Mouse (Mus musculus) CH12.LX (cell line): ENCODE data around the gene Rdm1. TPM values are rescaled to one million over a fixed set of nuclear protein-coding genes. Genes with fewer than 3 reads are reported as not detected.
A peak's percentile ranks its signal among the peaks of the same experiment; 100 is the strongest.

ENCODE experiments used
- DNase-seq: peaks from one replicate; pipeline ENCODE4 v3.0.0-alpha.2; 2013; ENCODE audit errors: extremely low read depth
- H3K27ac ChIP-seq: 2 replicates; pipeline ENCODE4 v1.5.1; 2012; ENCODE audit warnings: low read depth, mild to moderate bottlenecking, control low read depth, moderate library complexity; ENCODE audit not compliant: insufficient read depth
- H3K27me3 ChIP-seq: replicated peaks from 2 replicates; pipeline ENCODE3; 2012; ENCODE audit warnings: inconsistent platforms
- H3K36me3 ChIP-seq, 2 experiments: replicated peaks in 1 of 2; 2 replicates each; pipeline versions ENCODE3 to v1.6.1; 2012; ENCODE audit warnings: inconsistent platforms in 1 of 2, low read length in 1 of 2, mild to moderate bottlenecking in 1 of 2, mixed read lengths in 1 of 2, moderate library complexity in 1 of 2; ENCODE audit not compliant: control insufficient read depth in 1 of 2, insufficient read depth in 1 of 2
- H3K4me1 ChIP-seq, 2 experiments: 2 replicates each; pipeline ENCODE4 v1.6.1; 2012; ENCODE audit warnings: inconsistent platforms in 1 of 2, moderate library complexity in 1 of 2; ENCODE audit not compliant: insufficient read depth in 2 of 2, control insufficient read depth in 1 of 2
- H3K4me2 ChIP-seq: 2 replicates; pipeline ENCODE4 v1.6.1; 2012; ENCODE audit warnings: low read depth, mild to moderate bottlenecking, control low read depth; ENCODE audit not compliant: poor library complexity, insufficient read depth, severe bottlenecking
- H3K4me3 ChIP-seq, 3 experiments: fragments of 150-350 bp in 1 of 3; sonication (generic) in 1 of 3; replicated peaks in 1 of 3; 2 replicates each; pipeline versions ENCODE3 to v1.5.1; 2011 to 2012; ENCODE audit warnings: low read depth in 2 of 3, low read length in 2 of 3, mild to moderate bottlenecking in 2 of 3, moderate library complexity in 2 of 3, control low read depth in 1 of 3, improper control_type of control experiment in 1 of 3, inconsistent platforms in 1 of 3, mixed read lengths in 1 of 3; ENCODE audit not compliant: poor library complexity in 1 of 3
- H3K79me2 ChIP-seq: replicated peaks from 2 replicates; pipeline ENCODE4 v1.6.1; 2012; ENCODE audit warnings: mild to moderate bottlenecking, moderate library complexity; ENCODE audit not compliant: control insufficient read depth, poor library complexity, insufficient read depth, severe bottlenecking; ENCODE audit errors: extremely low read depth
- H3K9ac ChIP-seq: 2 replicates; pipeline ENCODE4 v1.6.1; 2012; ENCODE audit warnings: low read depth, mild to moderate bottlenecking, control low read depth, moderate library complexity; ENCODE audit not compliant: insufficient read depth
- H3K9me3 ChIP-seq: replicated peaks from 2 replicates; pipeline ENCODE3; 2012; ENCODE audit warnings: low read length, inconsistent platforms, mixed read lengths
- BHLHE40 ChIP-seq: IDR thresholded peaks from 2 replicates; pipeline ENCODE4 v1.6.1; 2011; ENCODE audit warnings: mild to moderate bottlenecking, low read depth, low read length, improper control_type of control experiment
- CHD1 ChIP-seq: IDR thresholded peaks from 2 replicates; pipeline ENCODE4 v1.6.1; 2012; ENCODE audit warnings: low read depth, low read length, improper control_type of control experiment, inconsistent platforms
- CHD2 ChIP-seq: IDR thresholded peaks from 2 replicates; pipeline ENCODE4 v1.6.1; 2011; ENCODE audit warnings: low read length, improper control_type of control experiment
- CTCF ChIP-seq, 2 experiments: IDR thresholded peaks in 1 of 2; conservative IDR thresholded peaks in 1 of 2; 2 replicates each; pipeline ENCODE4 v1.5.1; 2011 to 2012; ENCODE audit warnings: low read depth in 2 of 2, low read length in 2 of 2, improper control_type of control experiment in 1 of 2, inconsistent platforms in 1 of 2, mild to moderate bottlenecking in 1 of 2, moderate library complexity in 1 of 2
- E2F4 ChIP-seq: IDR thresholded peaks from 2 replicates; pipeline ENCODE4 v1.6.1; 2011; ENCODE audit warnings: low read depth, low read length, improper control_type of control experiment; ENCODE audit not compliant: insufficient replicate concordance
- ELF1 ChIP-seq: IDR thresholded peaks from 2 replicates; pipeline ENCODE4 v1.6.1; 2014; ENCODE audit warnings: low read depth, mild to moderate bottlenecking, inconsistent platforms, low read length, improper control_type of control experiment
- ETS1 ChIP-seq: conservative IDR thresholded peaks from 2 replicates; pipeline ENCODE4 v1.6.1; 2012; ENCODE audit warnings: low read depth, mild to moderate bottlenecking, inconsistent platforms, low read length, improper control_type of control experiment, moderate library complexity
- GABPA ChIP-seq: IDR thresholded peaks from 2 replicates; pipeline ENCODE4 v1.6.1; 2012; ENCODE audit warnings: low read depth, low read length, improper control_type of control experiment, inconsistent platforms; ENCODE audit not compliant: insufficient replicate concordance
- HCFC1 ChIP-seq: IDR thresholded peaks from 2 replicates; pipeline ENCODE4 v1.6.1; 2012; ENCODE audit warnings: low read depth, mild to moderate bottlenecking, inconsistent platforms, low read length, improper control_type of control experiment
- JUN ChIP-seq: IDR thresholded peaks from 2 replicates; pipeline ENCODE4 v1.6.1; 2011; ENCODE audit warnings: low read depth, mild to moderate bottlenecking, low read length, improper control_type of control experiment, moderate library complexity; ENCODE audit not compliant: insufficient read depth
- JUND ChIP-seq: conservative IDR thresholded peaks from 2 replicates; pipeline ENCODE4 v1.6.1; 2011; ENCODE audit warnings: low read depth, low read length, improper control_type of control experiment
- KAT2A ChIP-seq: IDR thresholded peaks from 2 replicates; pipeline ENCODE4 v1.6.1; 2012; ENCODE audit warnings: low read length, improper control_type of control experiment, inconsistent platforms; ENCODE audit not compliant: insufficient replicate concordance
- MAFK ChIP-seq: IDR thresholded peaks from 2 replicates; pipeline ENCODE4 v1.6.1; 2011; ENCODE audit warnings: low read length, improper control_type of control experiment; ENCODE audit not compliant: insufficient replicate concordance
- MAZ ChIP-seq: IDR thresholded peaks from 2 replicates; pipeline ENCODE4 v1.6.1; 2012; ENCODE audit warnings: low read depth, mild to moderate bottlenecking, inconsistent platforms, low read length, improper control_type of control experiment, moderate library complexity
- MEF2A ChIP-seq: IDR thresholded peaks from 2 replicates; pipeline ENCODE4 v1.6.1; 2014; ENCODE audit warnings: low read depth, mild to moderate bottlenecking, inconsistent platforms, low read length, improper control_type of control experiment, borderline replicate concordance
- NELFE ChIP-seq: IDR thresholded peaks from 2 replicates; pipeline ENCODE4 v1.6.1; 2011; ENCODE audit warnings: low read depth, low read length, improper control_type of control experiment
- NRF1 ChIP-seq: IDR thresholded peaks from 2 replicates; pipeline ENCODE4 v1.6.1; 2014; ENCODE audit warnings: low read depth, mild to moderate bottlenecking, inconsistent platforms, low read length, improper control_type of control experiment, moderate library complexity
- PAX5 ChIP-seq: IDR thresholded peaks from 2 replicates; pipeline ENCODE4 v1.6.1; 2012; ENCODE audit warnings: low read length, inconsistent platforms, mixed read lengths
- POLR2A ChIP-seq: IDR thresholded peaks from 2 replicates; pipeline ENCODE4 v1.6.1; 2011; ENCODE audit warnings: low read depth, mild to moderate bottlenecking, improper control_type of control experiment, low read length
- RAD21 ChIP-seq: IDR thresholded peaks from 2 replicates; pipeline ENCODE4 v1.6.1; 2011; ENCODE audit warnings: low read depth, mild to moderate bottlenecking, low read length, improper control_type of control experiment, moderate library complexity
- RCOR1 ChIP-seq: conservative IDR thresholded peaks from 2 replicates; pipeline ENCODE4 v1.6.1; 2012; ENCODE audit warnings: low read depth, mild to moderate bottlenecking, inconsistent platforms, low read length, improper control_type of control experiment
- SIN3A ChIP-seq: IDR thresholded peaks from 2 replicates; pipeline ENCODE4 v1.6.1; 2012; ENCODE audit warnings: low read length, improper control_type of control experiment, inconsistent platforms
- SMC3 ChIP-seq: IDR thresholded peaks from 2 replicates; pipeline ENCODE4 v1.6.1; 2011; ENCODE audit warnings: low read depth, low read length, improper control_type of control experiment
- TCF12 ChIP-seq: IDR thresholded peaks from 2 replicates; pipeline ENCODE4 v1.6.1; 2014; ENCODE audit warnings: low read depth, mild to moderate bottlenecking, inconsistent platforms, low read length, improper control_type of control experiment
- UBTF ChIP-seq: IDR thresholded peaks from 2 replicates; pipeline ENCODE4 v1.6.1; 2012; ENCODE audit warnings: low read depth, mild to moderate bottlenecking, inconsistent platforms, low read length, improper control_type of control experiment, moderate library complexity
- USF1 ChIP-seq: IDR thresholded peaks from 2 replicates; pipeline ENCODE4 v1.6.1; 2014; ENCODE audit warnings: low read depth, mild to moderate bottlenecking, inconsistent platforms, low read length, improper control_type of control experiment
- USF2 ChIP-seq: conservative IDR thresholded peaks from 2 replicates; pipeline ENCODE4 v1.6.1; 2011; ENCODE audit warnings: low read depth, low read length, improper control_type of control experiment
- ZMIZ1 ChIP-seq: IDR thresholded peaks from 2 replicates; pipeline ENCODE4 v1.6.1; 2012; ENCODE audit warnings: low read depth, mild to moderate bottlenecking, inconsistent platforms, low read length, improper control_type of control experiment
- ZNF384 ChIP-seq: IDR thresholded peaks from 2 replicates; pipeline ENCODE4 v1.6.1; 2012; ENCODE audit warnings: low read depth, low read length, improper control_type of control experiment, inconsistent platforms
- dilution Hi-C: fragments of 300-500 bp; cut with MboI; formaldehyde crosslinking; loops from 2 replicates; pipeline ENCODE4 v1.14.3; 2020; ENCODE audit warnings: low sequenced_read_pairs; ENCODE audit not compliant: extremely low pct_unique_long_range_greater_than_20kb, extremely low pct_ligation_motif_present
- in situ Hi-C: fragments of 300-500 bp; cut with MboI; formaldehyde crosslinking; loops from 3 replicates; pipeline ENCODE4 v1.14.3; 2019; ENCODE audit warnings: low sequenced_read_pairs, low pct_ligation_motif_present, low pct_unique_long_range_greater_than_20kb, mixed read lengths
- polyA plus RNA-seq: library from polyadenylated mRNA; unstranded; fragments of >175 nt; gene quantifications from 2 replicates; pipeline ENCODE4 v1.2.1, GENCODE M21; 2012; ENCODE audit warnings: low read depth; ENCODE audit not compliant: insufficient read length
- total RNA-seq, 2 experiments: library from RNA; depleted of rRNA; stranded (reverse); fragments of 300-350 nt in 1 of 2; fragments of >200 nt in 1 of 2; gene quantifications; 2 replicates each; pipeline ENCODE4 v1.2.3; 2012 to 2014

Rdm1 gene
- total and polyA plus RNA-seq, 3 experiments, result 9.6 to 28.5 (median 19.2) TPM

DNA sequence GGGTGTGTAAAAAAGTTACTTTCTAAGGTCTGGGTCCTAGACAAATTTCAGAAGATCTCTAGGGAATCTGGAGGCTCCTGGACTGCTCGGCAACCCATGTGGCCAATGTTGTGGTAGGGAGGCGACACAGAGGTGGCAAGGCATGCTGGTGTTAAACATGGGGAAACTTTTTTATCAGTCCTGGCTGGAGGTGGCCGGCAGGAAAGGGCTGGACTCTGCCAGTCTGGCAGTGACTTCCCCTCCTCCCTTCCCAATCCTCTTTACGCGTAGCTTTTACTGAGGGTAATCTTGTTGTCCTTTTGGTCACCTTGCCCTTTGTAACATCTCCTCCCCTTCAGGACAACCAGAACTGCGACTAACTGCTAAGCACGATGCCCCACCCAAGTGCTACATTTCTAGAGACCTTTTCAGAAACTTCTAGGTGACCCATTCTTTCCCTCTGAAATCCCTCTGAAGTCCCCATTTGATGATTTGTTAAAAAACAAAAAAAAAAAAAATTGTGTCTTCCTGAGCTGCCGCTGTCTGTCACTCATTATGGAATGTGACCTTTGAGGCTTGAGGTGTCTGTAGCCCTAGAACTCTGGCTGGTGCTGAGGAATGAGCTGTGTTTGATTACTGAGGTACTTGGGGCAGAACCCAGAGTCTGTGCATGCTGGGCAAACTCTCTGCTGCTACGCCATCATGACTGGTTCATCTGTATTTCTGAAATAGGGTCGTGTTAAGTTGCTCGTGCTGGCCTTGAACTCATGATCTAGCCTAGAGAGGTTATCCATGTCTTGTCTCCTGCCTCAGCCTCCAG is 36.4 kb downstream of the Rdm1 start:
- no peak overlapping the region for H3K27ac ChIP-seq
- in situ Hi-C loops, result loop anchor here (5.0 kb wide), 1 partner anchor 69 kb away; the partner anchor contains the start of gene Dhx8
- H3K4me1 ChIP-seq, result peaks cover 5 to 22% of the 10 kb centered on the region in 2 experiments; a peak in 3 of 4 replicates
- no peaks in the 10 kb centered on the region for H3K36me3 ChIP-seq
- H3K9me3 ChIP-seq, result no peaks in the 10 kb centered on the region
- DNase-seq, result no peak
- H3K79me2 ChIP-seq, result no peaks in the 10 kb centered on the region
- no peak overlapping the region for H3K4me3 ChIP-seq
- no peak overlapping the region for H3K4me2 ChIP-seq
- peaks cover 48% of the 10 kb centered on the region for H3K27me3 ChIP-seq
- dilution Hi-C loops, result no loop called here
- TF ChIP-seq MAFK (no peak), ZMIZ1 (no peak), CHD2 (no peak), PAX5 (no peak), MEF2A (no peak), RCOR1 (no peak), CTCF (conservative IDR thresholded peaks at IDR 0.05 in 1 of 2, IDR thresholded peaks at IDR 0.05 in 1 of 2; ENCODE audit: low read depth in 2 of 2, low read length in 2 of 2) (no peak), ETS1 (no peak), JUND (no peak), SIN3A (no peak), UBTF (no peak), USF2 (no peak), BHLHE40 (no peak), USF1 (no peak), KAT2A (no peak)
- H3K9ac ChIP-seq, result no peak overlapping the region

GRCm38 (mm10) chr11:101664825-101665635 is 38.0 kb downstream of the Rdm1 start, which contains the start of gene Arl4d:
Arl4d (plus strand) TSS chr11:101665541.
- H3K4me3 ChIP-seq, result peak within 1 kb of the TSS; percentile 50 to 72 (median 55)
- dilution Hi-C loops, result no loop called here
- in situ Hi-C loops, result loop anchor here (5.0 kb wide), 1 partner anchor 67 kb away; the partner anchor contains the start of gene Dhx8
- peak; percentile 94 for DNase-seq
- H3K36me3 ChIP-seq, result no peaks in the 10 kb centered on the region
- peak within 1 kb of the TSS; percentile 55 for H3K9ac ChIP-seq
- no peak within 1 kb of the TSS for H3K27ac ChIP-seq
- H3K4me1 ChIP-seq, result peaks cover 8 to 14% of the 10 kb centered on the region in 2 experiments; a peak in 3 of 4 replicates
- H3K4me2 ChIP-seq, result peak within 1 kb of the TSS; percentile 73
- no peaks in the 10 kb centered on the region for H3K9me3 ChIP-seq
- H3K27me3 ChIP-seq, result peaks cover 60% of the 10 kb centered on the region
- H3K79me2 ChIP-seq, result no peaks in the 10 kb centered on the region
- TF ChIP-seq HCFC1, result peak; percentile 15; the same call in 1 of the 2 replicates
- 0 out of 2 replicates have a peak, but pooled peaks have one; percentile 5 for TF ChIP-seq ETS1
- no peak for TF ChIP-seq JUN
- TF ChIP-seq MAFK, result no peak
- no peak for TF ChIP-seq NRF1
- no peak for TF ChIP-seq PAX5
- TF ChIP-seq TCF12, result peak; percentile 91
- no peak for TF ChIP-seq USF2
- peak; percentile 100 for TF ChIP-seq POLR2A
- TF ChIP-seq ELF1, result peak; percentile 62; the same call in 1 of the 2 replicates
- TF ChIP-seq E2F4, result no peak
- peak; percentile 54 for TF ChIP-seq MAZ
- TF ChIP-seq NELFE, result peak; percentile 99
- TF ChIP-seq RAD21, result no peak; the same call in 1 of the 2 replicates
- TF ChIP-seq GABPA, result no peak
- TF ChIP-seq ZNF384, result no peak
- 0 out of 2 replicates have a peak, but pooled peaks have one; percentile 19 for TF ChIP-seq SMC3
- TF ChIP-seq CHD2, result no peak
- no peak for TF ChIP-seq CHD1
- TF ChIP-seq MEF2A, result 0 out of 2 replicates have a peak, but pooled peaks have one; percentile 27
